Mouse (Mus musculus): Measurements from ENCODE around the gene Wwox. TPM values are rescaled to one million over a fixed set of nuclear protein-coding genes. Genes with fewer than 3 reads are reported as not detected.

Gene Wwox
- polyA plus RNA-seq, 1 experiment from 2014 or later = 10.6 TPM

- H3K27ac ChIP-seq (replicated peaks) = no peak overlapping the region
- H3K27me3 ChIP-seq (ENCODE audit: low read depth, poor library complexity, severe bottlenecking) = no peaks in the 10 kb centered on the region
- H3K9me3 ChIP-seq (replicated peaks) = no peaks in the 10 kb centered on the region
- no peak for DNase-seq (ENCODE audit: low spot score)
- no peak overlapping the region for H3K4me3 ChIP-seq
- no peaks in the 10 kb centered on the region for H3K36me3 ChIP-seq
- 92% methylated on average over 10 of the region's 10 CpGs for whole genome bisulfite sequencing
- H3K4me1 ChIP-seq = peaks cover 8% of the 10 kb centered on the region; the same call in 1 of the 2 replicates
Measured at GRCm38 (mm10) chr8:114476919-114477318, 37.5 kb downstream of the Wwox start.

- Histone ChIP-seq H3K36me3 (no peaks in the 10 kb centered on the region), H3K4me1 (peaks cover 8% of the 10 kb centered on the region; the same call in 1 of the 2 replicates), H3K27ac (replicated peaks) (no peak overlapping the region), H3K9me3 (replicated peaks) (no peaks in the 10 kb centered on the region), H3K4me3 (no peak overlapping the region), H3K27me3 (ENCODE audit: low read depth, poor library complexity, severe bottlenecking) (no peaks in the 10 kb centered on the region)
- no peak for DNase-seq (ENCODE audit: low spot score)
- WGBS = 77% methylated on average over 8 of the region's 8 CpGs
Measured at GRCm38 (mm10) chr8:114477790-114478189, 38.3 kb downstream of the Wwox start.

GRCm38 (mm10) chr8:114479749-114480148 is 40.3 kb downstream of the Wwox start:
- H3K4me1 ChIP-seq = peaks cover 13% of the 10 kb centered on the region
- no peaks in the 10 kb centered on the region for H3K27me3 ChIP-seq (ENCODE audit: low read depth, poor library complexity, severe bottlenecking)
- H3K36me3 ChIP-seq = no peaks in the 10 kb centered on the region
- no peak overlapping the region for H3K27ac ChIP-seq (replicated peaks)
- WGBS = 80% methylated on average over 8 of the region's 8 CpGs
- H3K4me3 ChIP-seq = no peak overlapping the region
- H3K9me3 ChIP-seq (replicated peaks) = no peaks in the 10 kb centered on the region
- DNase-seq (ENCODE audit: low spot score) = no peak

GRCm38 (mm10) chr8:114491662-114492160 is 52.3 kb downstream of the Wwox start:
- Histone ChIP-seq H3K36me3 (no peaks in the 10 kb centered on the region), H3K27ac (replicated peaks) (no peak overlapping the region), H3K4me1 (no peaks in the 10 kb centered on the region), H3K4me3 (no peak overlapping the region), H3K27me3 (ENCODE audit: low read depth, poor library complexity, severe bottlenecking) (no peaks in the 10 kb centered on the region), H3K9me3 (replicated peaks) (no peaks in the 10 kb centered on the region)
- 95% methylated on average over 5 of the region's 5 CpGs for WGBS
- no peak for DNase-seq (ENCODE audit: low spot score)

GRCm38 (mm10) chr8:114499448-114500144 is 60.1 kb downstream of the Wwox start:
- DNase-seq (ENCODE audit: low spot score) = no peak

GRCm38 (mm10) chr8:114501906-114502305 is 62.5 kb downstream of the Wwox start:
- peaks cover 47% of the 10 kb centered on the region for H3K4me1 ChIP-seq
- DNase-seq (ENCODE audit: low spot score) = no peak
- H3K27me3 ChIP-seq (ENCODE audit: low read depth, poor library complexity, severe bottlenecking) = no peaks in the 10 kb centered on the region
- no peaks in the 10 kb centered on the region for H3K9me3 ChIP-seq (replicated peaks)
- 33% methylated on average over 6 of the region's 6 CpGs for WGBS
- H3K27ac ChIP-seq (replicated peaks) = peak overlapping the region; percentile 24; the same call in 1 of the 2 replicates
- H3K36me3 ChIP-seq = no peaks in the 10 kb centered on the region
- no peak overlapping the region for H3K4me3 ChIP-seq

More at GRCm38 (mm10) chr8:114499448-114500144, 60.1 kb downstream of the Wwox start:
- H3K36me3 ChIP-seq = no peaks in the 10 kb centered on the region
- peaks cover 34% of the 10 kb centered on the region for H3K4me1 ChIP-seq
- no peaks in the 10 kb centered on the region for H3K9me3 ChIP-seq (replicated peaks)
- WGBS = 83% methylated on average over 16 of the region's 16 CpGs
- H3K27ac ChIP-seq (replicated peaks) = no peak overlapping the region
- H3K27me3 ChIP-seq (ENCODE audit: low read depth, poor library complexity, severe bottlenecking) = no peaks in the 10 kb centered on the region
- H3K4me3 ChIP-seq = no peak overlapping the region

- H3K4me3 ChIP-seq = no peak overlapping the region
- H3K9me3 ChIP-seq (replicated peaks) = no peaks in the 10 kb centered on the region
- no peaks in the 10 kb centered on the region for H3K36me3 ChIP-seq
- WGBS = 92% methylated on average over 3 of the region's 3 CpGs
- no peak overlapping the region for H3K27ac ChIP-seq (replicated peaks)
- H3K4me1 ChIP-seq = peaks cover 43% of the 10 kb centered on the region
- H3K27me3 ChIP-seq (ENCODE audit: low read depth, poor library complexity, severe bottlenecking) = no peaks in the 10 kb centered on the region
- no peak for DNase-seq (ENCODE audit: low spot score)
Measured at GRCm38 (mm10) chr8:114503196-114503595, 63.7 kb downstream of the Wwox start.

GRCm38 (mm10) chr8:114504889-114505288 is 65.4 kb downstream of the Wwox start:
- H3K9me3 ChIP-seq (replicated peaks) = no peaks in the 10 kb centered on the region
- WGBS = 71% methylated on average over 11 of the region's 11 CpGs
- H3K27me3 ChIP-seq (ENCODE audit: low read depth, poor library complexity, severe bottlenecking) = no peaks in the 10 kb centered on the region
- H3K4me1 ChIP-seq = peaks cover 40% of the 10 kb centered on the region
- H3K4me3 ChIP-seq = no peak overlapping the region
- DNase-seq (ENCODE audit: low spot score) = no peak
- H3K27ac ChIP-seq (replicated peaks) = peak overlapping the region; percentile 59
- no peaks in the 10 kb centered on the region for H3K36me3 ChIP-seq

- H3K27ac ChIP-seq (replicated peaks) = no peak overlapping the region
- H3K36me3 ChIP-seq = no peaks in the 10 kb centered on the region
- H3K9me3 ChIP-seq (replicated peaks) = no peaks in the 10 kb centered on the region
- no peaks in the 10 kb centered on the region for H3K27me3 ChIP-seq (ENCODE audit: low read depth, poor library complexity, severe bottlenecking)
- DNase-seq (ENCODE audit: low spot score) = no peak
- WGBS = 90% methylated on average over 18 of the region's 18 CpGs
- peaks cover 40% of the 10 kb centered on the region for H3K4me1 ChIP-seq
- H3K4me3 ChIP-seq = no peak overlapping the region
Measured at GRCm38 (mm10) chr8:114505351-114506347, 66.2 kb downstream of the Wwox start.

- DNase-seq (ENCODE audit: low spot score) = no peak
Measured at GRCm38 (mm10) chr8:114507404-114507803, 67.9 kb downstream of the Wwox start.

GRCm38 (mm10) chr8:114510226-114510625 is 70.8 kb downstream of the Wwox start:
- H3K9me3 ChIP-seq (replicated peaks) = no peaks in the 10 kb centered on the region
- no peak overlapping the region for H3K4me3 ChIP-seq
- no peaks in the 10 kb centered on the region for H3K36me3 ChIP-seq
- 88% methylated on average over 1 of the region's 1 CpGs for WGBS
- no peak for DNase-seq (ENCODE audit: low spot score)
- H3K27me3 ChIP-seq (ENCODE audit: low read depth, poor library complexity, severe bottlenecking) = no peaks in the 10 kb centered on the region
- peaks cover 11% of the 10 kb centered on the region for H3K4me1 ChIP-seq
- no peak overlapping the region for H3K27ac ChIP-seq (replicated peaks)

More at GRCm38 (mm10) chr8:114507404-114507803, 67.9 kb downstream of the Wwox start:
- H3K4me3 ChIP-seq = no peak overlapping the region
- H3K27ac ChIP-seq (replicated peaks) = no peak overlapping the region
- H3K4me1 ChIP-seq = peaks cover 27% of the 10 kb centered on the region
- no peaks in the 10 kb centered on the region for H3K9me3 ChIP-seq (replicated peaks)
- no peaks in the 10 kb centered on the region for H3K36me3 ChIP-seq
- no peaks in the 10 kb centered on the region for H3K27me3 ChIP-seq (ENCODE audit: low read depth, poor library complexity, severe bottlenecking)
- 91% methylated on average over 7 of the region's 7 CpGs for WGBS

GRCm38 (mm10) chr8:114512075-114512935 is 72.8 kb downstream of the Wwox start:
- peaks cover 4% of the 10 kb centered on the region; the same call in 1 of the 2 replicates for H3K4me1 ChIP-seq
- H3K36me3 ChIP-seq = no peaks in the 10 kb centered on the region
- no peaks in the 10 kb centered on the region for H3K27me3 ChIP-seq (ENCODE audit: low read depth, poor library complexity, severe bottlenecking)
- 94% methylated on average over 26 of the region's 26 CpGs for WGBS
- H3K27ac ChIP-seq (replicated peaks) = no peak overlapping the region
- no peaks in the 10 kb centered on the region for H3K9me3 ChIP-seq (replicated peaks)
- no peak for DNase-seq (ENCODE audit: low spot score)
- H3K4me3 ChIP-seq = no peak overlapping the region

Measured in midbrain, embryonic 10.5 days (tissue).